Mouse (Mus musculus) cerebellum, adult 2 months (tissue): ENCODE measurements around the gene Mapk9.

ENCODE experiments used
- CTCF ChIP-seq: fragments of 200-500 bp; IDR thresholded peaks from 2 replicates; pipeline ENCODE4 v1.5.1; 2011; ENCODE audit warnings: low read depth, mild to moderate bottlenecking, control low read depth, low read length, moderate library complexity, borderline replicate concordance; ENCODE audit not compliant: insufficient read depth
- POLR2A ChIP-seq: fragments of 200-500 bp; IDR thresholded peaks from 2 replicates; pipeline ENCODE4 v1.6.1; 2011; ENCODE audit warnings: low read length, control low read depth, borderline replicate concordance; ENCODE audit not compliant: insufficient read depth

- TF ChIP-seq POLR2A (no peak), CTCF (no peak)
Measured at GRCm38 (mm10) chr11:49883394-49883793, 36.8 kb downstream of the Mapk9 start.
